Mouse (Mus musculus) spleen, adult 12 weeks (tissue): ENCODE results near the gene Pitpnc1.

ENCODE experiments used
- DNase-seq: peaks from one replicate; pipeline ENCODE4 v3.0.0; 2022; ENCODE audit warnings: low spot score

Pitpnc1 gene

DNA sequence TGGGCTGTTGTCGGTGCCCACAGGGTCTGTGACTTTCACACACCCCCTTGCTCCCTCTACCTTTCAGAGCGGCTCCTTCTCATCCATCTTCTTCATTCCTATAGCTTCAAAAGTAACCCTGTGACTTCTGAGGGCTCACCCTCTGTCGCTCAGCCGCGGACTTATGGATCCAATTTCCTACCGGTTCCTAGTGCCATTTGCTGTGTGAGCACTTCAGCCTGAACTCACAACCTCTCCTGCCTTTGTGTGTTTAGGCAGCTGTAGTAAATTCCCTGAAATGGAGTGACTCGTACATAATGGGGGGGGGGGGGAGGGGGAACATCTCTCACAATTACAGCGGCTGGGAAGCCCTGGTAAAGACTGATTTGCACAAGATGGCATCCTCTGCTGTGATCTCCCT, 191.2 kb downstream of the Pitpnc1 start:
- no peak for DNase-seq

DNA sequence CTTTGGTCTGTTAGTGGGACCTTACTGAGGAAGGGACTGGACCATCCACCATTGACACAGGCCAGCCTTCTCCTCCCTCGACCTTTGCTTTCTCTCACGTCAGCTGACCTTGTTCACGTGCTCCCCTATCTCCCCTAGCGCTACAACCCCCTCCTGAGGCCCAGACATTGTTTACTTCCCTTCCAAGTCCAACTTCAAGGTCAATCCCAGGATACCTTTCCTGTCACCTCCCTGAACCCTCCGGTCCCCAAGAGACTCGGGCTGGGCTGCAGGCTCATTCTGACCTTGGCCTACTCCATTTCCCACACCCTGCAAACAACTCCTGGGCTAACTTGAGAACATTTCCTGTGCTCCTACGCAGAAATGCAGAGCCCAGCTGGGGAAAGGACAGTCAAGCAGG, 193.6 kb downstream of the Pitpnc1 start:
- no peak for DNase-seq

DNA sequence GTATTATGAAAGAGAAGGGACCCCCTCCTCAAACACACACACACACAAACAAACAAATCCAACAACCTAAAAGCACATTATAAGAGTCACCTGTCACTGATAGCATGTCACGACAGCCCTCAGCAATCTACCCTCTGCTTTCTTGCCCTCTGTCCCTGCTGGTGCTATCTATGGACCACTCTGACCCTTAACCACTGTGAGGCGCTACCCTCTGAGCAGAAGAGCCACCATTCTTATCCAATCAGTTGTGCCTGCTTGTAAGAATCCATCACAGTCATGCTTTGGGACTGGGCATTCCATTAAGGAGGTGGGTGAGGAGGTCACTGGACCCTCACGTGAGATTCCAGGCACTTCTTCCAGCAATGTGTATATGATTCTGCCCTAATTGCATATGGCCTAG, 194.2 kb downstream of the Pitpnc1 start:
- no peak for DNase-seq

DNA sequence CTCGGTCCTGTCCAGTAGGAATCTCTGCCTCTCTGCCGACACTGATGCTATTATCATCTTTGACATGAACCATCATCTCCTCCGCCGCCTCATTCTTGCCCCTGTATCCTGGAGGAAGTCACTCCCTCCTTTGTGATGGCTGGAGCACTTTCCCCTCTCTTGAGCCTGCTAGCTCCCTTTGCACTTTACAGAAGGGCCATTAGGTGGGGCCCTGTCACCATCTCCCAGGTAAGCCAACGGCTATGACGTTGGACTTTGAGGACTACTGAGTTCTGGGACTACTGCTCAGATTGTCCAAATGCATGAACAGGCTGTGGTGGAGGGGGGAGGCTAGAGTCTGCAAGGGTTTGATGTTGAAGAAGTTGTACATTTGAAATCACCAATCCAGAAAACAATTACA, 194.6 kb downstream of the Pitpnc1 start:
- no peak for DNase-seq

DNA sequence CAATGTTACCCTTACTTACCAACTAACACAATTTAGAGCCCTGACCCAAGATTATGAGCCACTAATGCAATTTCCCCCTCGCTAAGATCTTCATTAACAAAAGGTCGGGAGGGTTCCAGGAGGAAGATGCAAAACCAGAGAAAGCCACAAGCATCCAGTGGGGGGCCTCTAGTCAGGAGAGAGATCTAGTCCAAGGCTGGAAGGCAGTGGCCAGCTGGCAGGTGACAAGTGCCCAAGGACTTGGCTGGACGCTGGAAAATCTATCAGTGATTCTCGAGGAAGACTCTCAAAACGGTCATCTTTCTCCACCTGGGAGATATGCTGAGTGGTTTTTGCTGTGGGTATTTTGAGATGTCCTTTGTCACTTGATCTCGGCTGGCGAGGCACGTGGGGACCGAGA, 196.3 kb downstream of the Pitpnc1 start:
- DNase-seq: no peak

DNA sequence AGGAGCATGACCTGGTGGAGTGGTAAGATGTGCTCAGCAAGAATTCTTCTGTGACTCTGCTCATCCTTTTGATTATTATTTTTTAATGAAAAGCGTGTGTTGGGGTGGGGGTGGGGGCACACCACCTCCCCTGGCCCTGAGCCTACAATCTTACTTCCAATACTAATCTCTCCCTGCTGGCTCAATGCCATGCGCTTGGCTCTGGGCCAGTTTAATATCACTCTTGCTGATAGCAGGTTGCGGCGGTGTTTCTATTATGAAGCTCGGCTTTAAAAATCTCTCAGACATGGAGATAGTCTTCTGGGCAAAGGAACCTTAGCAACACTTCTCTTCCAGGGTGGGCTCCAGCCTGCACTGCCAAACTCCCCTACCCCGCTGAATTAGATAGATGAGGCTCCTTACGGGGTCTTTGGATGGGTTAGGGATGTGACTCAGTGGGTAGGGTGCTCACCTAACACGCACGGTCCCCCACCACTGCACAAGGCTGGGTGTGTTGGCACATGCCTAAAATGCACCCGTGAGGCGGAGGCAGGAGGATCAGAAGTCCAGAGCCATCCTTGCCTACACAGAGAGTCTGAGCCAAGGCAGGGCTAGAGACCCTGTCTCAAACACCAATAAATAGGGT, 198.0 kb downstream of the Pitpnc1 start:
- DNase-seq: no peak

DNA sequence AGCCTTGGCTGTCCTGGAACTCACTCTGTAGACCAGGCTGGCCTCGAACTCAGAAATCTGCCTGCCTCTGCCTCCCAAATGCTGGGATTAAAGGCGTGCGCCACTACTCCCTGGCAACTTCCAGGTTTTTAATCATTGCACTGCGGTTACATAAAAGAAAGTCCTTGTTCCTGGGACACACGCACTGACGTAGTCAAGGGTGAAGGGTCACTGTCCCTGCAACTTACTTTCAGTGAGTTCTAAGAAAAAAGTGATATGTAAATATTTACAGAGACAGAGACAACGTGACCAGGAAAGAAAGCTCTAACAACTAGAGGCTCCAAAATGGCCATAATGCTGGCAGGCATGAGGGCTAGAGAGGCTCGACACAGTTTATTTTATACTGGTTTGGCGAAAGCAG, 199.9 kb downstream of the Pitpnc1 start:
- no peak for DNase-seq

DNA sequence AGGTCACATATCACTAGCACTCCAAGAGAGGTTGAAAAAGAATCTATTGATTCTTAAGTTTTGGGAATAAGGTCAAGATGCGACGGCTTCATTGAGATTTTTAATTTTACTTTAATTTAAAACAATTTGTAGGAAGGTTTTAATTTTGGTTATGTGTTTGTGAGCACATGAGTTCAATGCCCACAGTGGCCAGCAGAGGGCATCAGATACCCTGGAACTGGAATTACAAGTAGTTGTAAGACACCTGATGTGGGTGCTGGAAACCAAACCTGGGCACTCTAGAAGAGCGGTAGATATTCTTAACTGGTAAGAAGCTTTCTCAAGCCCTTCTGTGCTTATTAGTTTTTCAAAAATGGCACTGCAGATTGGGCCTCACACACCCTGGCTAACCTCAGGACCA, 203.0 kb downstream of the Pitpnc1 start:
- DNase-seq: peak; percentile 6

DNA sequence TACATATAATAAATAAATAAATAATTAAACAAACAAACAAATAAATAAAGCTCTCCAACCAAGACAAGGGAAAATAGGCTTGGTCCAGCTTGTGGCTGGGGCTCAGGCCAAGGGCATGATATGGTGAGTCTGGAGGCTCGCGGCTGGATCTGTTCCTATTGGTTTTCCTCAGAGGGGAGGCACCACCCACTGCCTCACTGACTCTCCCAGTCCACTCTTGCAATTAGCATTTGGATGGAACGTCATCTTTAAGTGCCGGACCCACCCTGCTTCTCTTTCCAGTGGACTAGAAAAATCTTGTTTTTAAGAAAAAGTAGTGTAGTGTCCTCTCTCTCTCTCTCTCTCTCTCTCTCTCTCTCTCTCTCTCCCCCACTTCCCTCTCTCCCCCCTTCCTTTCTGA, 204.6 kb downstream of the Pitpnc1 start:
- DNase-seq: no peak

DNA sequence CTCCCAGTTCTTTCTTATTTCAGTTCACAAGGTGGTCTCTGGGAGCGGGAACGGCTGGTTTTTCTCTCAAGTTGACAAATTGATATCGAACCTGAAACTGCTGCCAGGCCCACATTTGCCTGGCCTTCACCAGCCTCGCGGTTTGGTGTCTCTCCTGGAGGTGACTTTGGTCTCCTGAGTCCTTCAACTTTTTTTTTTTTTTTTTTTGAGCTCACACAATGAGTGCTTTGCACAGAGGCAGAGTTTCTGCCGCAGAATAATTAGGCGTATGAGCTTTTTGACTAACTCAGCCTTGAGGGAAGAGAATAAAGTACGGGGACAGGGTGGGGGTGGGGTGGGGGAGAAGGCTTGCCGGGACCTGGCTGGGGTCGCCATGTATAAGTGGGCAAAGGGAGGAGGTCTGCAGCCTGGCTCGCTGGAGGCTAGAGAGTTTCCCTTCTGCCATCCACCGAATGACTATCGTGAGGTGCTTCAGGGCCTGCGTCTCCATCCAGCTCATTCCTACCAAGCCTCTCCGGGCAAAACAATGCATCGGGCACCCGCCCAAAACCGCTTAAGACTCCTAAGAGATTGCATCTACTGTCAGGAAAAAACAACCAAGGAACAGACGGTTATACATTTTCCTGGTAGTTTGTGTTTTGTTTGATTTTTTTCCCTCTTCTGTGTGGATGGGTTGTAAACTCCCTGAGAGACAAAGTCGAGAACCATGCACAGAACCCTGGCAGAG, 205.4 kb downstream of the Pitpnc1 start:
- no peak for DNase-seq

DNA sequence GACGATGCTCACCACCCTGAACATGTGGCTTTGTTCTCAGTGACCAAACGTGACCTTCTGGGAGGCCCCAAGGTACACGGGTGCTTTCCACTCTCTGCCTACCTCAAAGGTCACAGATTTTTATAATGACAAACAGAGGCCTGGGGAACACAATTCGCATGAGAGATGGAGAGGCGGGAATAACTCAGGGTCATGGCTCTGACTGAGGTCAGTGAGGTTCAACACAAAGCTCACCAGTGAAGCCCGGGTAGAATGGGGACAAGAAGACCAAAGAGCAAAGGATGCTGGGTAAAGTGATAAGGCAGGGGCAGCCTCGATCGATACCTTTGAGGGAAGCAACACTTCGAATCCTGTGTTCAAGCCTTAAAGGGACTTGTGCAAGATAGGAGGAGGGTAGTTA, 206.7 kb downstream of the Pitpnc1 start:
- DNase-seq: no peak

DNA sequence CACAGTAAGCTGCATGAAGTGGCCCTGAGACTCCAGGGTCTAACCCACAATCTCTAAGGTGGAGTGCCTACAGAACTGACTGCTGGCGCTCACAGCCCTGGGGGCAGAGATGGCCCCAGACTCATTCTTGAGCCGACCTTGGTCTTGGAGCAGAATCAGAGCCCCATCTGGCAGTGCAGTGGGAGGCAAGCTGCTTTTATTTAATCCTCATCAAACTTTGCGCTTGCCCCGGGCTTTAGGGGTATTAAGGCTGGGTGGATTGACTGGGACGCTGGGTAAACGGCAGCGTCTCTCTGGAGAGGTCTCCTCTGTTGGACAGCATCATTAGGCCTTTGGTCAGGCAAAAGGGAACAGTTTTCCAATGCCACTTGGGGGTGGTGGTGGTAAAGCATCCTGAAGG, 211.1 kb downstream of the Pitpnc1 start:
- no peak for DNase-seq

DNA sequence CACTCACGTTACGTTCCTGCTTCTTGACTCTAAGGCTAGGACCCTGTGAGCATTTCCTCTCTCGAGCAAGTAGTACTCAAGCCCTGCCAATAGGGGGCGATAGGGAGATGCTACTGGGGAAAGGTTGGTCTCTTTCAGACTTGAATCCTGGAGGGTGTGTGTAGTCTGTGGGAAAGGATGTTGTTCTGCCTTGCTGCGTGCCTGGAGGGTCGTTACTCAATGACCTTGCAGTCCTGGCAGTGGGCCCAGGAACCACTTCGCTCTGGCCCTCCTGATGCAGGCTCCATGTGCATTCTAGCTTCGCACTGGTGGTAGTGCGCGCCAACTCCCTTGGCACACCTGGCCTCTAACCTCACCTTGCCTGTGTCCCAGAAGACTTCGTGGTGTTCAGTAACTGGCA, 215.3 kb downstream of the Pitpnc1 start:
- DNase-seq: peak; percentile 2

DNA sequence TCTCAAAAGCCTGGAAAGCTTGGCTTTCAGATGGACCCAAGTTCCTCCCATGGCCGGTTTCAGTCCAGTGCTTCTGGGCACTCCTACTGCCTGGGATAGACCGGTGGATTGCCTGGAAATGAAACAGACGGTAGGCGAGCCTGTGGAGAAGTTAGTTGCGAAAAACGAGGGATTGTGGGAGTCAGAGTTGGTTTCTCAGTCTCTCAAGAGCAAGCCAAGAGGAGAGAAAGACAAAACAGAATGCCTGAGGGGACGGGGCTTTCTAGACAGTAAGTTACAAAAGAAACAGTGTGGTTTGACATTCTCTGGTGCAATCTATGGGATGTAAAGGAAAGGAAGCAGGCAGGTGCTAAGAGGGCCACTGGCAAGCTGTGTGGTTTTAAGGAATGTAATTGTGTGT, 216.3 kb downstream of the Pitpnc1 start:
- DNase-seq: no peak

DNA sequence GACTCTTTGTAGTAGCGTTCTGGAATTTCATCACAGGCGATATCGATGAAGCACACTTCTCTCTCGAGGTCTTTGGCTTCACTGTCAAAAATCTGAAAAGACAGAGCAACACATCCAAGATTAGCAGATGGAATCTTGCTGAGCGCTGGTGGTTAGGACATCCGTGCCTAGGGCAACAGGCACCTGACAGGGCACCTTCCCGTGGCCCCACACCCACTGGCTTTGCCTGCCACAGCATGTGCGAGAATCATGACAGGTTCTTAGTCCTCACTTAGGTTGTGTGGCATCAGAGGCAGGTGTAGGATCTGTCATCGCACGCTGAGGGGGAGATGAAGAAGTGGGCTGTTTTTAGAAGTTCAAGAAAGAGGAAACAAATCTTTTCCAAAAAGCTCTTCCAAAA, 218.5 kb downstream of the Pitpnc1 start:
- no peak for DNase-seq

DNA sequence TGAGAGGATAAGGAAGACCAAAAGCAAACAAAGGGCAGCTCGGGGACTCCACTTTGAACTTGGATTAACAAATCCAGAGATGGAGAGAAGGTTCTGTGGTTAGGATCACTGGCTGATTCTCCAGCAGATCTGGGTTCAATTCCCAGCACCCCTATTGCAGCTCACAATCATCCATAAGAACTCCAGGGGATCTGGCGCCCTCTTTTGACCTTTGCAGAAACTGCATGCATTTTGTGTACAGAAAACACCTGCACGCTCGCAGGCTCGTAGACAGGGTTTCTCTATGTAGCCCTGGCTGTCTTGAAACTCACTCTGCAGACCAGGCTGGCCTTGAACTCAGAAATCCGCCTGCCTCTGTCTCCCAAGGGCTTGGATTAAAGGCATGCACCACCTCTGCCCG, 219.0 kb downstream of the Pitpnc1 start:
- DNase-seq: no peak

DNA sequence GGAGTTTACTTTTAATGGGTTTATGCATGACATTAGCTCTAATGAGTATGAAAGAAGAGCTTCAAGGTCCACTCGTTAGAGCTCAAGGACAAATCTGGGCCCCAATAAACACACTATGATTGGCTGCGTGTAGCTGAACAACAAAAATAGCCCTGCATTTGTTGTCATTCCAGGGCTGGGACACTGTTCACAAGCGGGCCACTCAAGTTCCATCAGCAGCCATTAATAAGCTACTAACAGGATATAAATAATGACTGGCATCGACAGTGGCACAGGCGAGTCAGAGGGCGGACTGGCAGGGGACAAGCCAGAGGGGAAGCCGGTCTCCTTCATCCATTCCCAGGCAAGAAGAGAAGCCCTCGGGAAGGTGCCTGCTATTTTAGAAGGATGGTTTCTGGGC, 219.6 kb downstream of the Pitpnc1 start:
- no peak for DNase-seq

DNA sequence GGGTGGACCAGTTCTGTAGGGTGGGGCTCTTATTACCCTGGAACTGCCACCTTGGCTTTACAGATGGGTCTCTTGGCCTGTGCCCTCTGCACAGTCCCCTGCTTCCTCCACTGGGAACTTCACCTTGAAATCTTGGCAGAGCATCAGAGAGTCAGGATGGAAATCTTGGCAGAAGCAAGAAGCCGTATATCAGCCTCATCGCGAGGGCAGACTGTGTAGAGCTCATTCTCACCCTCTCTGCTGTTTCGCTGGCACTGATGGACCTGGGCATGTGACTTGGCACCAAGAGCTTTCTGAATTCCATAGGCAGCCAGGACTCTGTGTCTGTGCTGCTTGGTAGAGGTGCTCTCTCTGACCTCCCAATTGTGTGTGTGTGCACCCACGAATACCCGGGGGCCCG, 221.7 kb downstream of the Pitpnc1 start:
- DNase-seq: no peak

DNA sequence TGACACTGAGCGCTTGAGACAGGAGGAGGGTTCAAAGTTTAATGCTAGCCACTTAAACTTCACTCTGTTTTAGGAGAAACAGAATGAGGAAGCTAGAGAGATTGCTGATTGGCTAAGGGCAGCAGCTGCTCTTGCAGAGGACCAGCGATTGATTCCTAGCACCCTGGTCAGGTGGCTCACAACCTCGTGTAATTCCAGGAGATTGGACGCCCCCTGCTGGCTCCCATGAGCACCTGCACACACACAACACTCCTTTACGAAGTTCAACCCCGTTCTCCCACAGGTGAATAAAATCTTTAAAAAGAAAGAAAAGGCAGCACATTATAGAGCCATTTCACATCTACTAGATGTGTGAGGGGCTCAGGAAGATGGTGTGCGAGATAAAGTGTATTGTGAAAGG, 224.8 kb downstream of the Pitpnc1 start:
- DNase-seq: no peak

DNA sequence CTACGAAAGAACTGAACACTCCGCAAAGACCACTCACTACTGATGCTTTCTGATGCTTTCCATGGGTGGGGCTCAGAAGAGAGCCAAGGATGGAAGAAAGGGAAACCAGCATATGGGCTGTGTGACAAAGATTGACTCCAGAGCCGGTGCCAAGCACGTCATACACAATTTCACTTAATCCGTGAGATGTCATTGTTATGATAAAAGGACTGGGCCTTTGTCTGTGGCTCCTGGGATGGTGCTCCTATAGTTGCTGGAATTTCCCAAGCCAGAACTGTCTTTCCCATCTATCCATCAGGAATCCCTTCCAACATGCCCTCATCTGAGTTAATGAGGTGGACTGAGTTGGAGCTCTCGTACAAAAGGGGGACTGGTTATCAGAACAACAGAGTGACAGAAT, 227.4 kb downstream of the Pitpnc1 start:
- no peak for DNase-seq

DNA sequence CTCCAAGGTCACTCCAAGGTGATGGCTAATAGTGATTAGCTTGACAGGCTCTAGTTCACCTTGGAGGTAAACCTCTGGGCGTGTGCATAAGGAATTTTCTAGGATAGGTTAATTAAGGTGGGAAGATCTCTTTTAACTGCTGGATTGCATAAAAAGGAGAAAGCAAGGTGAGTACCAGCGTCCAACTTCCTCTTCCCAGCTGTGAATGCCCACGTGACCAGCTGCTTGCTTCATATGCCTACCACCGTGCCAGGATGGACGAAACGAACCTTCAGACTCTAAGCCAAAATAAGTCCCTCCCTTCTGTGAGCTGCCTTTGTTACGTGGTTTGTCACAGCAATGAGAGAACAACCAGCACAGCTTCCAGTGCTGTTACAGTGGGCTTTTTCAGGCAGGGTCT, 228.8 kb downstream of the Pitpnc1 start:
- DNase-seq: no peak

DNA sequence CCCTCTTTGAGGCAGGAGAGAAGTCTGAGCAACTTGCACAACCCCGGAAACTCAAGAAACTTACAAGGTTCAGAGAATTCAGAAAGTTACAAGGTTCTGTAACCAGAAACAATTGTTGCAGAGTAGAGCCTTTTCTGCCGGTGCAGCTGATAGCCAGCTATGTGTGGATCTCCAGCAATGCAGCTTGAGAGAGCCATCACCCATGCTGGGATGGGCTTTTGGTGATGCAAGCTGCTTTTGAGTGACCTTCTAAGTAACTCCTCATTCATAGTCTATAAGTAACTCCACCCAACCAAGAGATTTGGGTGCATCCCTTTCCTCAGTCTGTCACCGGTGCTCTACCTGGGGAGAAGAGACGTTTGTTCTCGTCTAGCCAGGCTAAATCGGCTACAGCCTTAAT, 232.0 kb downstream of the Pitpnc1 start:
- no peak for DNase-seq

DNA sequence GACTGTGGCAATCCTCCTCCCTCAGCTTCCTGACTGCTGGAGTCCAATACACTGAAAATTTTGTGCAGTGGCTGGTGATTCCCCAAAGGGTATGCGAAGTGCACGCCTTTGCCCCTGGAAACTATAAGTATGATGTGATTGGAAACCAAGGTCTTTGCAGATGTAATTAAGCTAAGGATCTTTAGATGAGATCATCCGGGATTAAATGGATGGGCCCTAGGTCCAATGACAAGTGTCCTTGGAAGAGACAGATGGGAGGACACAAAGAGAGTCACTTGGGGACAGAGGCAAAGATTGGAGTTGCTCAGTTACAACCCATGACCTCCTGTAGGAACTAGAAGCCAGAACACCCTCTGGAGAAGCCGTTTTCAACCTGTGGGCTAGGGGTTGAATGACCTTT, 233.0 kb downstream of the Pitpnc1 start:
- no peak for DNase-seq

DNA sequence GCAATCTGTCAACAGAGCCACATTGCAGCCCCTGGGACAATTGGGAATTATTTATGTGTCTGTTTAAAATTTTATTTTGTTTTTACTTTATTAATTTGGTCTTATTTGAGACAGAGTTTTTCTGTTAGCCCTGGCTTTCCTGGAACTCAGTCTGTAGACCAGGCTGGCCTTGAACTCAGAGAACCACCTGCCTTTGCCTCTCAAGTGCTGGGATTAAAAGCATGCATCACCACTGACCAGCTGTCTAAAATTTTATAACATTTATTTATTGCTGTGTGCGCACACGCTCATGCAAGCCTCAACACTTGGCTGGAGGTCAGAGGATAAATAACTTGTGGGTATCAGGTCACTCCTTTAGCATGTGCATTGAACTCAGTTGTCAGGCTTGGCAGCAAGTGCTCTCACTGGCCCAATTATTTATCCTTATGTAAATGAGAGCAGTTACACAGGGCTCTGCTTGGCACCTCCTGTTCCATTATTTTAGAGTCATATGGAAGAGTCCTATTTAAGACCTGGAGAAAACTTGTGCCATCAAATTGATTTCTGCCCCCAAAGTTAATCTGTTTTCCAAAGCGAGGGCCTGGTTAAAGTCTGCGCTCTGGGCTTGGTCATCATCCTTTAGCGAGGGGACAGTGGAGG, 237.1 kb downstream of the Pitpnc1 start:
- DNase-seq: no peak
